Mouse (Mus musculus) liver (tissue): ENCODE measurements at regions not wholly inside any gene's neighbourhood (a gene's known extent, or its start where the extent isn't known, plus 50 kb on each side); places are given as distances from the start of the nearest gene placed in this dataset.
"Not testable (repeated sequence)": the region's sequence is repeated elsewhere in the genome, so short reads cannot be mapped to it uniquely, and the experiment has no call there.

Experiments used
- DNase-seq: peaks from one replicate; pipeline ENCODE4 v3.0.0-alpha.2; 2020; ENCODE audit warnings: mixed read lengths

GRCm38 (mm10) chr7:70300516-70300915 is 66.0 kb downstream of the Nr2f2 start:
- DNase-seq: no peak

- DNase-seq: no peak
Measured at GRCm38 (mm10) chr7:70291431-70291830, 75.1 kb downstream of the Nr2f2 start.

- DNase-seq: no peak
Measured at GRCm38 (mm10) chr7:70290733-70291320, 75.7 kb downstream of the Nr2f2 start.

GRCm38 (mm10) chr7:70290277-70290676 is 76.3 kb downstream of the Nr2f2 start:
- DNase-seq: no peak

GRCm38 (mm10) chr7:70288621-70289020 is 77.9 kb downstream of the Nr2f2 start:
- DNase-seq: no peak

GRCm38 (mm10) chr7:70287891-70288421 is 78.6 kb downstream of the Nr2f2 start:
- no peak for DNase-seq

GRCm38 (mm10) chr7:70286836-70287355 is 79.6 kb downstream of the Nr2f2 start:
- no peak for DNase-seq

GRCm38 (mm10) chr7:70285344-70285743 is 81.2 kb downstream of the Nr2f2 start:
- no peak for DNase-seq

- no peak for DNase-seq
Measured at GRCm38 (mm10) chr7:70283836-70284235, 82.7 kb downstream of the Nr2f2 start.

GRCm38 (mm10) chr7:70283166-70283565 is 83.4 kb downstream of the Nr2f2 start:
- DNase-seq: no peak

- DNase-seq: no peak
Measured at GRCm38 (mm10) chr7:70281891-70282515, 84.5 kb downstream of the Nr2f2 start.

- no peak for DNase-seq
Measured at GRCm38 (mm10) chr7:70281381-70281750, 85.2 kb downstream of the Nr2f2 start.

- DNase-seq: no peak
Measured at GRCm38 (mm10) chr7:70280643-70281380, 85.7 kb downstream of the Nr2f2 start.

GRCm38 (mm10) chr7:70279927-70280642 is 86.5 kb downstream of the Nr2f2 start:
- no peak for DNase-seq

- no peak for DNase-seq
Measured at GRCm38 (mm10) chr7:70279101-70279500, 87.4 kb downstream of the Nr2f2 start.

GRCm38 (mm10) chr7:70276078-70276477 is 90.5 kb downstream of the Nr2f2 start:
- no peak for DNase-seq

GRCm38 (mm10) chr7:70274312-70274711 is 92.2 kb downstream of the Nr2f2 start:
- DNase-seq: no peak

- DNase-seq: no peak
Measured at GRCm38 (mm10) chr7:70267075-70267474, 99.5 kb downstream of the Nr2f2 start.

GRCm38 (mm10) chr7:70256806-70257205 is 109.7 kb downstream of the Nr2f2 start:
- no peak for DNase-seq

- no peak for DNase-seq
Measured at GRCm38 (mm10) chr7:70255072-70255471, 111.5 kb downstream of the Nr2f2 start.

GRCm38 (mm10) chr7:70253275-70253674 is 113.3 kb downstream of the Nr2f2 start:
- no peak for DNase-seq

- not testable (repeated sequence) for DNase-seq
Measured at GRCm38 (mm10) chr7:70239059-70239458, 127.5 kb downstream of the Nr2f2 start.

- no peak for DNase-seq
Measured at GRCm38 (mm10) chr7:70219310-70219709, 147.2 kb downstream of the Nr2f2 start.
